Mouse (Mus musculus): ENCODE data around the gene Diras2. TPM values are rescaled to one million over a fixed set of nuclear protein-coding genes. Genes with fewer than 3 reads are reported as not detected.

The Diras2 gene
- total RNA-seq, 2 experiments from 2014 or later, result 3.0 to 4.3 TPM

GRCm38 (mm10) chr13:52554722-52555121 lies 23.6 kb upstream of the Diras2 start:
- no peak for DNase-seq (ENCODE audit: low spot score in 2 of 2)

DNA sequence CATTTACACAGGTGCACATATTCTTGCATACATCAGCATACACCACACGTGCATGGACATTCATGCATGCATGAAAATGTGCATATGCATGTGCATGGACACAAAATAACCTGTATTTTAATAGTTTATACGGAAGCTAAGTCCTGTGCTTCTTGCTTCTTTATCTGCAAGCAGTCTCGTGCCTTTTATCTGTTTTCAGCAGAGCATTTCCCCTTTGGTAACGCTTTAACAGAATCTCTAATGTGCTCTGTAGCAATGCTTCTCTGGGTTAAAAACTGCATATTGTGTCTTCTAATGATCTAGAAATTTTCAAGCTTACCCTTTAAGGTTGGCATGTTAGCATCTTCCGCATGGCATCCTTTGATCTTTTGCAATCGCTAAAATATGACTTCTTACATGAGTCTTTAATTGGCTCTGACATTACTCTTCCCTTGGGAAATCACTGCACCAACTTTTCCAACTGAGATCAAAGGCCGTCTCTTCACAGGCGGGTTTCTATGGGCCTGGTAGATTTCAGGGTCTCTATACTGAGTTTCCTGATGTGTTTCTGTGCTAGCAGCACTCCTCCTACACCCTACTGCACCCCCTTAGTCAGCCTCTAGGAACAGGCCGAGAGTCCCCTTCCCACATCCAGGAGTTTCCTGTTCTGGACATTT lies 21.9 kb upstream of the Diras2 start:
- no peak for DNase-seq (ENCODE audit: low spot score in 2 of 2)

DNA sequence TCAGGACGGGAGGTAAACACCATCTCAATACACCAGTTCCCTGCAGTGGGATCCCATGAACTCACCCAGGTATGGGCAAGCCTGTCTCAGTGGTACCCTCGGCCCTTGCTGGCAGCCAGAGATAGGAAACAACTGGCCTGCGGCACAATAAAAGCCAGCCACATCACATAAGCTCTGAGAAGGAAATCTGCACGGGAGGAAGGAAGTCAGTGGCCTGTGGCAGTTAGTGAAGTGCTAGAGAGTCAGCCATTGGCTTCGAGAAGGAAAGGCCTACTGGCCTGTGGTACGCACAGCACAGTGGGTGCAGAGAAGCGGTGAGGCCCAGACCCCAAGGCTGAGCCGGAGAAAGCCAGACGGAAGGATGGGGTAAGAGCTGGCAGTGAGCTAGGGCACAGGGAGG lies 20.2 kb upstream of the Diras2 start:
- no peak for DNase-seq (ENCODE audit: low spot score in 2 of 2)

DNA sequence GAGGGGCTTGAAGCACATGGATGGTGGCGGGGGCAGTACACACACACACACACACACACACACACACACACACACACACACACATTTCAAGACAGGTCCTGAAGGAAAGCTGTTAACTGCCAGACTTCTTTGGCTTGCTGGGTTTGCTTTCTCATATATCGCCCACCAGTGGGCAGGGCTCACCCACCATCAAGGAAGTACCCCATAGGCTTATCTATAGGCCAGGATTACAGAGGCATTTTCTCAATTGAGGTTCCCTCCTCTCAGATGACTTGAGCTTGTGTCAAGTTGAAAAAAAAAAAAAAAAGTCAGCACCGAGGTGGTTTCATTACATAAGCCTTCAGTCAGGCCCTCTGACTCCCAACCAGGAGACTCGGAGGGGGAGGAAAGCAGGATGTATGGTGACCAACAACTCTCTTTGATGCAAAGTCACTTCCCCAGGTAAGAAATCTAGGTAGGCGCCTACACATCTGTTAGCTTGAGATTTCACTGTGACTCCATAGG lies 19.7 kb upstream of the Diras2 start:
- no peak for DNase-seq (ENCODE audit: low spot score in 2 of 2)

DNA sequence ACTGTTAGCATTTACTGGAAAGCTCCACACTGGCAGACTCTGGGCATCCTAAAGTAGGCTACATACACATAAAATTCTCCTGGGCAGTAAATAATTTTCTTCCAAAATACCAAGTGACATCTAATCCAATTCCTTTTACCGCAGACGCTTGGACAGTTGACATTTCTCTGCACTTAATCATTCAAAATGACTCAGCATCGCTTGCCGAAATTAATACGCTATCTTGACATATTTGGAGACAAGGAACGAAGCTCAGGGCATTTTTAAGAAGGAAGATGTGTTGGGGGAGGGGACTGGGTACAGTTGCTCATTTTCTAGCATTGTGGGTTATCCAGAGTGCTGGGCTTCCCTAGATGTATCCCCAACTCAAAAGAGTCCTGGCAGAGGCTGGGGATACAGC lies 15.2 kb upstream of the Diras2 start:
- DNase-seq (ENCODE audit: low spot score in 2 of 2), result no peak

- DNase-seq (ENCODE audit: low spot score in 2 of 2), result no peak
Measured at GRCm38 (mm10) chr13:52542636-52543035, 11.6 kb upstream of the Diras2 start.

- no peak for DNase-seq (ENCODE audit: low spot score in 2 of 2)
Measured at GRCm38 (mm10) chr13:52542036-52542526, 11.0 kb upstream of the Diras2 start.

- DNase-seq (ENCODE audit: low spot score in 2 of 2), result no peak
Measured at GRCm38 (mm10) chr13:52541385-52542035, 10.4 kb upstream of the Diras2 start.

- DNase-seq (ENCODE audit: low spot score in 2 of 2), result no peak
Measured at GRCm38 (mm10) chr13:52539461-52539860, 8.4 kb upstream of the Diras2 start.

DNA sequence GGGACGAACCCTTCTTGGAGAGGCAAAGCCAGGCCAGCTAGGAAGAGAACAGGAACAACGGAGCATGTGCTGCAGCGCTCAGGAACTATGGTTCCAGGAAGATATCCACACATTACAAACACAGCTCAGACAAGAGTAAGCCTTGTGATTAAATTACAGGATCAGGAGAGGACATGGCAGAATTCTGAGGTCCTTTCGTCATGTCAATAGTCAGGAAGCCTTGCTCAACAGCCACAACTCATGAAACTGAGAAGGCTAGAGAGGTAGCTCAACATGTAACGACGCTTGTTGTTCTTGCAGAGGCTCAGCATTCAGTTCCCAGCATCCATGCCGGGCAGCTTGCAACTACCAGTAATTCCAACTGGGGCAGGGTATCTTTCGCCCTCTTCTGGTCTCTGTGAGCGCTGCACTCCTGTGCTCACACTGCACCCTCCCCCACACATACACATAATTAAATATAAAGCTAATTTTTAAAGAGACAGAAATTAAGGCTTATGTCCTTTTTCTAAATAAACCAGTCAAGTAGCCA lies 7.6 kb upstream of the Diras2 start:
- no peak for DNase-seq (ENCODE audit: low spot score in 2 of 2)

GRCm38 (mm10) chr13:52537754-52538587 lies 6.9 kb upstream of the Diras2 start:
- no peak for DNase-seq (ENCODE audit: low spot score in 2 of 2)

- peak; percentile 52 to 67 for DNase-seq (ENCODE audit: low spot score in 2 of 2)
Measured at GRCm38 (mm10) chr13:52535542-52535941, 4.5 kb upstream of the Diras2 start.

GRCm38 (mm10) chr13:52533644-52534043 lies 2.6 kb upstream of the Diras2 start:
- DNase-seq (ENCODE audit: low spot score in 2 of 2), result no peak

- peak; percentile 55 to 56 for DNase-seq (ENCODE audit: low spot score in 2 of 2)
Measured at GRCm38 (mm10) chr13:52530008-52530945, 802 bp downstream of the Diras2 start.

DNA sequence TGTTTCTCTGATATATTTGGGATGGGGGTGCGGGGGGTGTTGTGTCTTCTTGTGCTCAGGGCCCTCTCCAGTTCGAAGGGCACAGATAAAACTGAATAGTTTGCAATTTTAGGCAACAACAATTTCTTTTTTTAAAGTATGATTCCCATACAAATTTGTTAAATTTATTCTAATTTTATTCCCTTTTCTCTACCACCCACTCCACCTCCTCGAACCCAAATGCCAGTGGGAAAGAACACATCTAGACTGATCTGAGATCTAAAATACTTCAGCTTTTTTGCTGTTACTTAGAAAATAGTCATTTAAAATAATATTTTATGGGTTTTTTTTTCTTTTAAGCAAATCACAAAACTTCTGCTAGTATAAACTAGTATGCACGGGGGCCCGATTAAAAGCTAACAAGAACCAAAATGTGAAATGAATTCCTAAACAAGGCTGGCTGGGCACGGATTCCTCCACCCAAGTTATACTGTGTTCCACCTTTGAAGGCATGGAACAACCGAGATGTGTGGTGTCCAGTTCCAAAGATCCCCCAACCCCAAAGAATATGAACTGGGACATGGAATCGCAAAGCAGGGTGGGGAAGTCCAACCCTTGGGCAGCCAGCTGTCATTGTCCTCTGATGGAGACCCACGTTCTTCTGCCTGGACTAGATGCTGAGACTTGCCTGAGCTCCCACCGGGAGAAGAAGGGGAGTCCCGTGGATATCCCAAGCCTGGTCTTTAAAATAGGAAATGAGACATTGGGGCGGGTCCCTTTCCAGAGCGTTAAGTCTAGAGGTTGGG lies 1.7 kb downstream of the Diras2 start:
- DNase-seq (ENCODE audit: low spot score in 2 of 2), result no peak

GRCm38 (mm10) chr13:52528786-52529185 lies 2.3 kb downstream of the Diras2 start:
- DNase-seq (ENCODE audit: low spot score in 2 of 2), result no peak

GRCm38 (mm10) chr13:52528281-52528680 lies 2.8 kb downstream of the Diras2 start:
- no peak for DNase-seq (ENCODE audit: low spot score in 2 of 2)

GRCm38 (mm10) chr13:52526249-52527035 lies 4.6 kb downstream of the Diras2 start:
- DNase-seq (ENCODE audit: low spot score in 2 of 2), result no peak

DNA sequence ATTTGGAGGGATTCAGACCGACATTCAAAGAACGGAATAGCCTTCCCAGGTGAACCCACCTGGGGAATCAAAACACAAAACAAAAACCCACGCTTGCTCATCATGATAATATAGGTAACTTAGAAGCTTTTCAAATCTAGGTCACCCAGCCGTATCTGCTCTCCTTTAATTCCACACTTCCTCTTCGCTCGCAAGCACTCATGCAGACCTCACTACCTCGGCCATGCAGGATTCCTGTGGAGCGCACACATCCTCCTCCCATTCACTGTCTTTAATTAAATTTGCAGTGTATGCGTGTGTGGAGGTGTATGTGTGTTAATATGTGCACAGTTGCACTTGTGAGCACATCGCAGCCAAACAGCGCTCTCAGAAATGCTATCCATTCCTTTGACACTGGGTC lies 6.8 kb downstream of the Diras2 start:
- no peak for DNase-seq (ENCODE audit: low spot score in 2 of 2)
